Mouse (Mus musculus) neural tube, embryonic 10.5 days (tissue): ENCODE measurements around the gene Plcd3.

Source experiments
- DNase-seq: peaks from one replicate; pipeline ENCODE4 v3.0.0-alpha.2; 2017; ENCODE audit warnings: low spot score; ENCODE audit errors: extremely low spot score

Gene Plcd3

GRCm38 (mm10) chr11:103067051-103067361 is 34.5 kb downstream of the Plcd3 start:
- no peak for DNase-seq

GRCm38 (mm10) chr11:103066191-103067050 is 35.0 kb downstream of the Plcd3 start:
- DNase-seq, result no peak

- no peak for DNase-seq
These were observed 42.9 kb downstream of the Plcd3 start for GRCm38 (mm10) chr11:103058499-103059085.

- no peak for DNase-seq
These were observed 44.8 kb downstream of the Plcd3 start for GRCm38 (mm10) chr11:103056636-103057035.

- DNase-seq, result peak; percentile 67
These were observed 46.7 kb downstream of the Plcd3 start for GRCm38 (mm10) chr11:103054798-103055197.

GRCm38 (mm10) chr11:103053191-103054076 is 48.0 kb downstream of the Plcd3 start:
- no peak for DNase-seq

GRCm38 (mm10) chr11:103052078-103052477 is 49.4 kb downstream of the Plcd3 start:
- DNase-seq, result no peak

GRCm38 (mm10) chr11:103051249-103051691 is 50.2 kb downstream of the Plcd3 start:
- no peak for DNase-seq

- DNase-seq, result no peak
These were observed 51.3 kb downstream of the Plcd3 start for GRCm38 (mm10) chr11:103050153-103050552.

- DNase-seq, result no peak
These were observed 51.8 kb downstream of the Plcd3 start for GRCm38 (mm10) chr11:103049611-103050010.

- DNase-seq, result no peak
These were observed 55.2 kb downstream of the Plcd3 start for GRCm38 (mm10) chr11:103046286-103046685.

- DNase-seq, result no peak
These were observed 57.5 kb downstream of the Plcd3 start for GRCm38 (mm10) chr11:103043982-103044381.

GRCm38 (mm10) chr11:103042828-103043227 is 58.6 kb downstream of the Plcd3 start:
- no peak for DNase-seq

- no peak for DNase-seq
These were observed 63.4 kb downstream of the Plcd3 start for GRCm38 (mm10) chr11:103038037-103038436.

GRCm38 (mm10) chr11:103036881-103037465 is 64.5 kb downstream of the Plcd3 start:
- no peak for DNase-seq

- DNase-seq, result no peak
These were observed 66.5 kb downstream of the Plcd3 start for GRCm38 (mm10) chr11:103035007-103035406.

- DNase-seq, result no peak
These were observed 68.4 kb downstream of the Plcd3 start for GRCm38 (mm10) chr11:103033030-103033429.

- peak; percentile 96 for DNase-seq
These were observed 73.1 kb downstream of the Plcd3 start, which contains the start of the genes Nmt1 and Dcakd for GRCm38 (mm10) chr11:103028176-103028891. Gene Nmt1 (plus strand): TSS chr11:103028190. Gene Dcakd (minus strand): TSS chr11:103028333.

GRCm38 (mm10) chr11:103027570-103028175 is 73.8 kb downstream of the Plcd3 start:
- no peak for DNase-seq

- no peak for DNase-seq
These were observed 74.6 kb downstream of the Plcd3 start for GRCm38 (mm10) chr11:103026901-103027300.
